Mouse (Mus musculus) hindbrain, embryonic 11.5 days (tissue): ENCODE measurements at regions not wholly inside any gene's neighbourhood (a gene's known extent, or its start where the extent isn't known, plus 50 kb on each side); places are given as distances from the start of the nearest gene placed in this dataset.
"Not testable (repeated sequence)": the region's sequence is repeated elsewhere in the genome, so short reads cannot be mapped to it uniquely, and the experiment has no call there.

Experiments
- ATAC-seq: fragments of 200-750 bp; cut with Nextera tagmentation; 2 replicates; pipeline ENCODE4 v1.8.0; 2017; ENCODE audit warnings: mild to moderate bottlenecking, moderate TSS enrichment, moderate library complexity; ENCODE audit not compliant: low FRiP score
- DNase-seq: peaks from one replicate; pipeline ENCODE4 v3.0.0-alpha.2; 2015; ENCODE audit warnings: low spot score
- H3K27ac ChIP-seq: fragments of 300-500 bp; sonication (generic); 2 replicates; pipeline ENCODE4 v1.5.1; 2014; ENCODE audit warnings: mild to moderate bottlenecking, low read depth, low read length
- H3K27me3 ChIP-seq: fragments of 300-500 bp; sonication (generic); 2 replicates; pipeline ENCODE4 v1.6.1; 2014; ENCODE audit warnings: mild to moderate bottlenecking, low read length, moderate library complexity, mixed read lengths; ENCODE audit not compliant: control insufficient read depth, insufficient read depth
- H3K36me3 ChIP-seq: fragments of 300-500 bp; sonication (generic); 2 replicates; pipeline ENCODE4 v1.6.1; 2014; ENCODE audit warnings: mild to moderate bottlenecking, low read length, moderate library complexity, mixed read lengths; ENCODE audit not compliant: control insufficient read depth, insufficient read depth
- H3K4me1 ChIP-seq: fragments of 300-500 bp; sonication (generic); replicated peaks from 2 replicates; pipeline ENCODE4 v1.6.1; 2014; ENCODE audit warnings: low read length, mixed read lengths; ENCODE audit not compliant: control insufficient read depth, insufficient read depth
- H3K4me2 ChIP-seq: fragments of 300-500 bp; sonication (generic); replicated peaks from 2 replicates; pipeline ENCODE4 v1.6.1; 2014; ENCODE audit warnings: mild to moderate bottlenecking, low read depth, low read length
- H3K4me3 ChIP-seq: fragments of 300-500 bp; sonication (generic); 2 replicates; pipeline ENCODE4 v1.5.1; 2014; ENCODE audit warnings: low read depth, low read length
- H3K9ac ChIP-seq: fragments of 300-500 bp; sonication (generic); 2 replicates; pipeline ENCODE4 v1.6.1; 2014; ENCODE audit warnings: low read depth, low read length
- H3K9me3 ChIP-seq: fragments of 300-500 bp; sonication (generic); 2 replicates; pipeline ENCODE4 v1.6.1; 2016; ENCODE audit warnings: low read length; ENCODE audit not compliant: control insufficient read depth
- WGBS: fragments of 180-500 bp; shearing (Covaris S2); extraction: QIAGEN DNeasy Blood & Tissue Kit; methylation state at CpG from one replicate; pipeline ENCODE4 v1.1.7; 2014; 5-methylcytosine and 5-hydroxymethylcytosine counted together

DNA sequence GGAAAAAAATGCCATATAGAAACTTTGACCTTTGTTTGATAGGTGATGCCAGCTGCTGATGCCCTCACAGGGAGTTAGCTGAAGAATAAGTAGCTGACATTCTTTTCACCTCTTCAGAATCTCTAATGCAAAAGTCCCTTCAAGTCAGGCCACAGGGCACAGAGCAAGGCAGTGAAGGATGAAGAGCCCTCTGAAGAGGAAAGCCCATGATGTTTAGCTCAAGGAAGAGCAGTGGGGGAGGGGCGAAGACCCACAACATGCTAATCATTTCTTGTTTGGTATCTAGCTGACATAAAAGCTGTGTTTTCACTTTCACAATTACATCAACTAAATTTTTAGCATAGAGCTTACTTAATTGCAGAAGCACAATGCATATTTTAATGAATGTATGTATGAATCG is 1108.4 kb downstream of the Trim52 start:
- Histone ChIP-seq H3K4me3 (no peak overlapping the region), H3K27me3 (no peaks in the 10 kb centered on the region), H3K36me3 (no peaks in the 10 kb centered on the region), H3K27ac (no peak overlapping the region), H3K4me1 (no peaks in the 10 kb centered on the region), H3K9me3 (no peaks in the 10 kb centered on the region), H3K9ac (no peak overlapping the region), H3K4me2 (no peak overlapping the region)
- ATAC-seq (no peak; the same call in 1 of the 2 replicates), DNase-seq (peak; percentile 9)
- 84% methylated on average over 2 of the region's 2 CpGs for WGBS

DNA sequence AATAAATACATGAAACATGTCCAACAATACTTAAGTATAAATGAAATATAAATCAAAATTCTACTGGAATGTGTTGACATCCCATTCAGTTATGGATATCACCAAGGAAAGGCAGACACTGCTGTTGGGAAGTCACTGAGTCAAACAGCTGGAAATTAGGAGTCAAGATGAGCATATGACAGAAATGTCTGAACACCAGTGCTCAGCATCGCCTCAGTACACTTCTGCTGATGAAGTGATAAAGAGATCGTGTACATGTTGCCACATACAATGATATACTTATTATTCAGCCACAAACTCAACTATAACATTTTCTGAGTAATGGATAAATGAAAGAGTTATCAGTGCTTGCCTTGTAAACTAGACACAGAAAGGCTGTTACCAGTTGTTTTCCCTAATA is 1158.2 kb downstream of the Trim52 start:
- DNase-seq: no peak
- Histone ChIP-seq H3K9ac (no peak overlapping the region), H3K4me3 (no peak overlapping the region), H3K9me3 (no peaks in the 10 kb centered on the region), H3K4me1 (no peaks in the 10 kb centered on the region), H3K4me2 (no peak overlapping the region), H3K27me3 (no peaks in the 10 kb centered on the region), H3K27ac (no peak overlapping the region), H3K36me3 (no peaks in the 10 kb centered on the region)
- WGBS: 92% methylated on average over 2 of the region's 2 CpGs
- no peak for ATAC-seq

- H3K4me2 ChIP-seq, H3K4me1 ChIP-seq, H3K27ac ChIP-seq, DNase-seq, H3K36me3 ChIP-seq, H3K4me3 ChIP-seq, H3K27me3 ChIP-seq, H3K9ac ChIP-seq, H3K9me3 ChIP-seq, ATAC-seq: not testable (repeated sequence)
- 92% methylated on average over 7 of the region's 7 CpGs for WGBS
Measured at GRCm38 (mm10) chr14:107280346-107280745, 1174.3 kb downstream of the Trim52 start.

DNA sequence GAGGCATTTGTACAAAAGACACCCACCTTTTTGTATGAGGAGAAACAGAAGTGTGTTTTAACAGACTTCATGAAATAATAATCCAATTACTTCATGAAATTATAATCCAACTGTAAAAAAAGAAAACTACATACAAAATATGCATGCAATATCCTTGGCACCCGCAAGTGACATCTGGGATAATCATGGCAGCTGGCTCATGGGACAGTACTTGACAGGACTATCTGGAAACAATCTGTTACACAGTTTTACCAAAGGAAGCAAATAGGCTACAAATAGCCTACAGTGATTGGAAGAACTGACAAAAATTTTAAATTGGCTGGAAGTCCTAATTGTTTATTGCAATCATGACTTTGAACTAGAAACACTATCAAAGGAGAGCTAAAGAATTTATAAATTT is 1223.3 kb downstream of the Trim52 start:
- DNase-seq: no peak
- no peaks in the 10 kb centered on the region for H3K27me3 ChIP-seq
- WGBS: 89% methylated on average over 1 of the region's 1 CpGs
- no peaks in the 10 kb centered on the region for H3K36me3 ChIP-seq
- H3K9ac ChIP-seq: no peak overlapping the region
- H3K4me2 ChIP-seq: no peak overlapping the region
- no peaks in the 10 kb centered on the region for H3K9me3 ChIP-seq
- H3K4me1 ChIP-seq: no peaks in the 10 kb centered on the region
- ATAC-seq: no peak
- no peak overlapping the region for H3K27ac ChIP-seq
- H3K4me3 ChIP-seq: no peak overlapping the region

DNA sequence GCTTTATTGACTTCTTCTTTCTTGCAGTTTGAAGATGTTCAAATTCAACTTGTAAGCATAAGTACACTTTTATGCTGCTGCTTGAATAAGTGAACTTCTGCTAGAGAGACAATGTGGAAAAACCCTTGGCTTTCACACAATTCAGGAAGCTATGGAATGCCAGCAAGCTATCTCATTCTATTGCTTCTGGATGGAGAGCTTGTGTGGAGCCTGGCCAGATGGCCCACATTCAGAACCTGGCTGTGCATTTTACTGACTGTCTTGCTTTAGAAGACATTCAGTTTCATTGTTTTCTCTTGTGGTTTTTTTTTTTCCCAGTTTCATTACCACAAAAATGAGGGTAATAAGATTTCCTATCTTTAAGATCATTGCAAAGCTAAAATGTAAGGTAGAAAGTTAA is 1234.2 kb downstream of the Trim52 start:
- Histone ChIP-seq H3K9ac (no peak overlapping the region), H3K9me3 (no peaks in the 10 kb centered on the region), H3K4me1 (no peaks in the 10 kb centered on the region), H3K27ac (no peak overlapping the region), H3K36me3 (no peaks in the 10 kb centered on the region), H3K4me2 (no peak overlapping the region), H3K4me3 (no peak overlapping the region), H3K27me3 (no peaks in the 10 kb centered on the region)
- DNase-seq (no peak), ATAC-seq (no peak)

GRCm38 (mm10) chr14:107362788-107363187 is 1256.8 kb downstream of the Trim52 start:
- H3K9me3 ChIP-seq: no peaks in the 10 kb centered on the region
- no peak overlapping the region for H3K4me3 ChIP-seq
- no peaks in the 10 kb centered on the region for H3K4me1 ChIP-seq
- H3K4me2 ChIP-seq: no peak overlapping the region
- no peak for ATAC-seq
- WGBS: 42% methylated on average over 1 of the region's 1 CpGs
- H3K27ac ChIP-seq: no peak overlapping the region
- H3K36me3 ChIP-seq: no peaks in the 10 kb centered on the region
- no peak for DNase-seq
- H3K9ac ChIP-seq: no peak overlapping the region
- no peaks in the 10 kb centered on the region for H3K27me3 ChIP-seq
